Mouse (Mus musculus): ENCODE results near the gene Iqsec1.

The Iqsec1 gene

GRCm38 (mm10) chr6:90898107-90898506, 90.4 kb downstream of the Iqsec1 start:
- no peak for ATAC-seq (ENCODE audit: insufficient number of reproducible peaks, low FRiP score, low TSS enrichment)

GRCm38 (mm10) chr6:90892401-90892800, 96.1 kb downstream of the Iqsec1 start:
- ATAC-seq (ENCODE audit: insufficient number of reproducible peaks, low FRiP score, low TSS enrichment) = no peak

- ATAC-seq (ENCODE audit: insufficient number of reproducible peaks, low FRiP score, low TSS enrichment) = no peak
Measured at GRCm38 (mm10) chr6:90889356-90890285, 98.9 kb downstream of the Iqsec1 start.

- no peak for ATAC-seq (ENCODE audit: insufficient number of reproducible peaks, low FRiP score, low TSS enrichment)
Measured at GRCm38 (mm10) chr6:90887024-90887775, 101.3 kb downstream of the Iqsec1 start.

- no peak for ATAC-seq (ENCODE audit: insufficient number of reproducible peaks, low FRiP score, low TSS enrichment)
Measured at GRCm38 (mm10) chr6:90885626-90886025, 102.9 kb downstream of the Iqsec1 start.

GRCm38 (mm10) chr6:90884631-90885030, 103.9 kb downstream of the Iqsec1 start:
- no peak for ATAC-seq (ENCODE audit: insufficient number of reproducible peaks, low FRiP score, low TSS enrichment)

GRCm38 (mm10) chr6:90880975-90881374, 107.5 kb downstream of the Iqsec1 start:
- ATAC-seq (ENCODE audit: insufficient number of reproducible peaks, low FRiP score, low TSS enrichment) = no peak

- ATAC-seq (ENCODE audit: insufficient number of reproducible peaks, low FRiP score, low TSS enrichment) = no peak
Measured at GRCm38 (mm10) chr6:90880404-90880803, 108.1 kb downstream of the Iqsec1 start.

- no peak for ATAC-seq (ENCODE audit: insufficient number of reproducible peaks, low FRiP score, low TSS enrichment)
Measured at GRCm38 (mm10) chr6:90871581-90871980, 116.9 kb downstream of the Iqsec1 start.

- ATAC-seq (ENCODE audit: insufficient number of reproducible peaks, low FRiP score, low TSS enrichment) = no peak
Measured at GRCm38 (mm10) chr6:90868033-90868432, 120.5 kb downstream of the Iqsec1 start.

- no peak for ATAC-seq (ENCODE audit: insufficient number of reproducible peaks, low FRiP score, low TSS enrichment)
Measured at GRCm38 (mm10) chr6:90861370-90861769, 127.1 kb downstream of the Iqsec1 start.

- ATAC-seq (ENCODE audit: insufficient number of reproducible peaks, low FRiP score, low TSS enrichment) = no peak
Measured at GRCm38 (mm10) chr6:90857844-90858243, 130.6 kb downstream of the Iqsec1 start.

- ATAC-seq (ENCODE audit: insufficient number of reproducible peaks, low FRiP score, low TSS enrichment) = no peak
Measured at GRCm38 (mm10) chr6:90852360-90852759, 136.1 kb downstream of the Iqsec1 start.

- no peak for ATAC-seq (ENCODE audit: insufficient number of reproducible peaks, low FRiP score, low TSS enrichment)
Measured at GRCm38 (mm10) chr6:90848068-90848467, 140.4 kb downstream of the Iqsec1 start.

- no peak for ATAC-seq (ENCODE audit: insufficient number of reproducible peaks, low FRiP score, low TSS enrichment)
Measured at GRCm38 (mm10) chr6:90847523-90847922, 141.0 kb downstream of the Iqsec1 start.

- ATAC-seq (ENCODE audit: insufficient number of reproducible peaks, low FRiP score, low TSS enrichment) = no peak
Measured at GRCm38 (mm10) chr6:90839972-90840371, 148.5 kb downstream of the Iqsec1 start.

- ATAC-seq (ENCODE audit: insufficient number of reproducible peaks, low FRiP score, low TSS enrichment) = no peak
Measured at GRCm38 (mm10) chr6:90836749-90837148, 151.7 kb downstream of the Iqsec1 start.

- no peak for ATAC-seq (ENCODE audit: insufficient number of reproducible peaks, low FRiP score, low TSS enrichment)
Measured at GRCm38 (mm10) chr6:90829536-90829935, 158.9 kb downstream of the Iqsec1 start.

GRCm38 (mm10) chr6:90825063-90825462, 163.4 kb downstream of the Iqsec1 start:
- no peak for ATAC-seq (ENCODE audit: insufficient number of reproducible peaks, low FRiP score, low TSS enrichment)

- no peak for ATAC-seq (ENCODE audit: insufficient number of reproducible peaks, low FRiP score, low TSS enrichment)
Measured at GRCm38 (mm10) chr6:90823322-90823721, 165.2 kb downstream of the Iqsec1 start.

GRCm38 (mm10) chr6:90821916-90822602, 166.4 kb downstream of the Iqsec1 start:
- ATAC-seq (ENCODE audit: insufficient number of reproducible peaks, low FRiP score, low TSS enrichment) = no peak
